Mouse (Mus musculus) hindbrain, embryonic 13.5 days (tissue): ENCODE data around the gene A430005L14Rik. TPM values are rescaled to one million over a fixed set of nuclear protein-coding genes. Genes with fewer than 3 reads are reported as not detected.

Experiments
- ATAC-seq: fragments of 200-750 bp; cut with Nextera tagmentation; 2 replicates; pipeline ENCODE4 v1.8.0; 2017; ENCODE audit warnings: moderate TSS enrichment; ENCODE audit not compliant: low FRiP score
- H3K27ac ChIP-seq: fragments of 300-500 bp; sonication (generic); 2 replicates; pipeline ENCODE4 v1.5.1; 2015; ENCODE audit warnings: inconsistent platforms, mild to moderate bottlenecking, moderate library complexity
- H3K27me3 ChIP-seq: fragments of 300-500 bp; sonication (generic); 2 replicates; pipeline ENCODE4 v1.6.1; 2015; ENCODE audit warnings: mild to moderate bottlenecking, inconsistent platforms
- H3K36me3 ChIP-seq: fragments of 300-500 bp; sonication (generic); 2 replicates; pipeline ENCODE4 v1.6.1; 2015; ENCODE audit warnings: mild to moderate bottlenecking, inconsistent platforms
- H3K4me1 ChIP-seq: fragments of 300-500 bp; sonication (generic); replicated peaks from 2 replicates; pipeline ENCODE4 v1.6.1; 2015; ENCODE audit warnings: inconsistent platforms
- H3K4me2 ChIP-seq: fragments of 300-500 bp; sonication (generic); 2 replicates; pipeline ENCODE4 v1.6.1; 2015; ENCODE audit warnings: inconsistent platforms, mild to moderate bottlenecking, moderate library complexity
- H3K4me3 ChIP-seq: fragments of 300-500 bp; sonication (generic); 2 replicates; pipeline ENCODE4 v1.5.1; 2015; ENCODE audit warnings: mild to moderate bottlenecking, inconsistent platforms
- H3K9ac ChIP-seq: fragments of 300-500 bp; sonication (generic); 2 replicates; pipeline ENCODE4 v1.6.1; 2015; ENCODE audit warnings: mild to moderate bottlenecking, inconsistent platforms
- H3K9me3 ChIP-seq: fragments of 300-500 bp; sonication (generic); 2 replicates; pipeline ENCODE4 v1.6.1; 2016; ENCODE audit warnings: inconsistent platforms
- WGBS: fragments of 180-500 bp; shearing (Covaris S2); methylation state at CpG from one replicate; pipeline ENCODE4 v1.1.7; 2015; 5-methylcytosine and 5-hydroxymethylcytosine counted together
- polyA plus RNA-seq: library from polyadenylated mRNA; unstranded; fragments of >200 nt; fragmentation: Nextera tagmentation; extraction: Ambion mirVana; gene quantifications from 2 replicates; pipeline ENCODE4 v1.2.1, GENCODE M21; 2015

The A430005L14Rik gene
- polyA plus RNA-seq, 1 experiment from 2014 or later, result 65.7 TPM

GRCm38 (mm10) chr4:153975768-153976167 is 18.7 kb downstream of the A430005L14Rik start:
- peak overlapping the region; percentile 97 for H3K4me3 ChIP-seq
- no peak for ATAC-seq
- no peaks in the 10 kb centered on the region for H3K9me3 ChIP-seq
- 45% methylated on average over 6 of the region's 6 CpGs for WGBS
- no peaks in the 10 kb centered on the region for H3K27me3 ChIP-seq
- H3K4me2 ChIP-seq, result peak overlapping the region; percentile 91
- peak overlapping the region; percentile 95 for H3K9ac ChIP-seq
- peaks cover 34% of the 10 kb centered on the region for H3K36me3 ChIP-seq
- H3K27ac ChIP-seq, result no peak overlapping the region
- peaks cover 46% of the 10 kb centered on the region for H3K4me1 ChIP-seq

GRCm38 (mm10) chr4:153979243-153979642 is 22.2 kb downstream of the A430005L14Rik start:
- no peak for ATAC-seq
- Histone ChIP-seq H3K36me3 (peaks cover 54% of the 10 kb centered on the region), H3K4me3 (no peak overlapping the region), H3K9ac (no peak overlapping the region), H3K27ac (no peak overlapping the region), H3K4me1 (peaks cover 30% of the 10 kb centered on the region), H3K9me3 (no peaks in the 10 kb centered on the region), H3K27me3 (no peaks in the 10 kb centered on the region), H3K4me2 (no peak overlapping the region)
- 95% methylated on average over 10 of the region's 10 CpGs for WGBS

DNA sequence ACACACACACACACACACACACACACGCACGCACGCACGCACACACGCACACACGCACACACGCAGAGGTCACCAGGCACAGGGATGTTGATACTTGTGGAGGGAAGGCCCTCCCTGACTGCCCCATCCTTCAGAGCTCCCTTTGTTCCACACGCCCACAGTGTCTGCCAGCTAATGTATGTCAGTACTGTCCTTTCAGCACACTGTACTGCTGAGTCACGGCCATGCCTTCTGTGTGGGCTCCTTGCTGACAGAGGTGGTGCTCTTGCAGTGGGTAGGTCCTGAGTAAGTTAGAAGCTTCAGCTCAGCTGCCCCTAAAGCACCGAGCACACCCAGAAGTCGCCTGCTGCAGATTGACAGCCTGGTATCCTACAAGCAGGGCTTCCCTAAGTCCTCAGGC is 23.4 kb downstream of the A430005L14Rik start:
- no peak for ATAC-seq
- Histone ChIP-seq H3K27me3 (no peaks in the 10 kb centered on the region), H3K36me3 (peaks cover 66% of the 10 kb centered on the region), H3K27ac (no peak overlapping the region), H3K9me3 (no peaks in the 10 kb centered on the region), H3K4me1 (peaks cover 27% of the 10 kb centered on the region), H3K4me3 (no peak overlapping the region), H3K9ac (no peak overlapping the region), H3K4me2 (no peak overlapping the region)
- WGBS, result 91% methylated on average over 11 of the region's 11 CpGs

DNA sequence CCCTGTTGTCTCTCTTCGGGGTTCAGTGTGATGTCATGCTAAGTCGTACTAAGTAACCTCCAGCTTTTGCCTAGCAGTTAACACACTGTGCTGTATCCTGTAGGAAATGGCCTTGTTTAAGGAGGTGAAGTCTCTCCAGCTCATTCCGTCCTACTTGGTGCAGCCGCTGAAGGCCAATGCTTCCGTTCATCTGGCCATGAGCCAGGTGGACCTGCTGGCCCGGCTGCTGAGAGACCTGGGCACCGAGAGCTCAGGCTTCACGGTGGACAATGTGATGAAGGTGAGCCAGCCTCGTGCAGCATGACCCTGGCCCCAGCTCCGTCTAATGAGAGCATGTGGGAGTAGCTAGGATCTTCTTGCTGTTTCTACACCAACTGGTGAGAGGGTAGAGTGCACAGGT is 35.7 kb downstream of the A430005L14Rik start:
- H3K4me3 ChIP-seq, result no peak overlapping the region
- H3K4me2 ChIP-seq, result no peak overlapping the region
- H3K27me3 ChIP-seq, result no peaks in the 10 kb centered on the region
- H3K27ac ChIP-seq, result no peak overlapping the region
- ATAC-seq, result no peak
- 95% methylated on average over 10 of the region's 10 CpGs for WGBS
- no peaks in the 10 kb centered on the region for H3K4me1 ChIP-seq
- H3K9ac ChIP-seq, result no peak overlapping the region
- peaks cover 91% of the 10 kb centered on the region for H3K36me3 ChIP-seq
- H3K9me3 ChIP-seq, result no peaks in the 10 kb centered on the region

DNA sequence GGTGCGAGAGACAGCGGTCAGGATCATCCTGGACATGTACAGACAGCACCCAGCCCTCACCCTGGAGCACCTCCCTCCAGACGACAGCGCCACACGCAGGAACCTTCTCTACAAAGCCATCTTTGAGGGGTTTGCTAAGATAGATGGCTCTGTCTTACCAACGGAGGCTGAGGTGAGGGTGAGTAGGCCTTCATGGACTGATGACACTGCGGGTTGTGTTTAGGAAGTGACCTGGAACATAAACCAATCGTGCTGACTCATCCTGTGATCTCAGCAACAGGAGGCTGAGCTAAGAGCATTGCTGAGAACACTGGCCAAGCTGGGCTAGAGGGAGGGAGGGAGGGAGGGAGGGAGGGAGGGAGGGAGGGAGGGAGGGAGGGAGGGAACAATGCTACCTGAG is 36.5 kb downstream of the A430005L14Rik start:
- no peak overlapping the region for H3K4me2 ChIP-seq
- H3K27me3 ChIP-seq, result no peaks in the 10 kb centered on the region
- H3K9me3 ChIP-seq, result no peaks in the 10 kb centered on the region
- no peak overlapping the region for H3K4me3 ChIP-seq
- H3K36me3 ChIP-seq, result peaks cover 91% of the 10 kb centered on the region
- 92% methylated on average over 8 of the region's 8 CpGs for WGBS
- H3K4me1 ChIP-seq, result no peaks in the 10 kb centered on the region
- no peak for ATAC-seq
- H3K9ac ChIP-seq, result no peak overlapping the region
- H3K27ac ChIP-seq, result no peak overlapping the region

DNA sequence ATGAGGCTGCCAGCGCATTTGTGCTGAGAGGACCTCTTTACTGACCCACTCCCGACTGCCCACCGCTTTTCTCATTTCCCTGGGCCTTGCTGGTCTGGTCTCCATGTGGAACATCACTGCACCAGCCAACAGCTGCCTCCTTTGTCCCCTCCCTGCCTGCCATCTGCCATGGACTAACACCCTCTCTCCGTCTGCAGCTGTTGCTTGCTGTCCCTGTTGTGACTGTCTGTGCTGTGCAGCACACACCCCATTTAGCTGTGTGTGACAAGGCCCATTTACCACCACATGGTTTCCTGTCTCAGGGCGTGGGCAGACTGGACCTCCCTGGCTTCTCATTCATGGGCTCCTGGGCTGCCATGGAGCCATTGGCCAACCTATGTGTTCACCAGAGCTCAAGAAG is 48.5 kb downstream of the A430005L14Rik start:
- Histone ChIP-seq H3K9me3 (no peaks in the 10 kb centered on the region), H3K36me3 (peaks cover 62% of the 10 kb centered on the region), H3K27ac (no peak overlapping the region), H3K9ac (no peak overlapping the region), H3K4me1 (0 out of 2 replicates have a peak, but pooled peaks cover under 1% of the 10 kb centered on the region), H3K4me2 (no peak overlapping the region), H3K4me3 (no peak overlapping the region), H3K27me3 (no peaks in the 10 kb centered on the region)
- ATAC-seq, result no peak
- 79% methylated on average over 5 of the region's 5 CpGs for WGBS

DNA sequence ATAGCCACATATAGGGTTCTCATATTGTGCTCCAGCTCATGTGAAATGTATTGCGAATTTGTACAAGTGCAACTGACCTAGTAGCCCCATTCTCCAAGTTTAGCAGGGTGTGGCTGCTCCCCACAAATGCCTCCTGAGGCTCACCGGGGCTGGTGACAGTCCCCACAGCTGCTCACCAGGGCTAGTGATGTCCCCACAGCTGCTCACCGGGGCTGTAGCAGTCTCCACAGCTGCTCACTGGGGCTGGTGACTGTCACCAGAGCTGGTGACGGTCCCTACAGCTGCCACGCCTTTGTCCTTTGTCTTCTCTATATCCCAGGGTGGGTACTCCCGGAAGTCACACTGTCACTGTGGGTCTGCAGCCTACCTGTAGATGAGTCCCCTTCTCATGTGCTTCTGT is 49.2 kb downstream of the A430005L14Rik start:
- Histone ChIP-seq H3K27me3 (no peaks in the 10 kb centered on the region), H3K4me1 (peaks cover 8% of the 10 kb centered on the region), H3K4me3 (no peak overlapping the region), H3K36me3 (peaks cover 62% of the 10 kb centered on the region), H3K9me3 (no peaks in the 10 kb centered on the region), H3K27ac (no peak overlapping the region), H3K9ac (no peak overlapping the region), H3K4me2 (no peak overlapping the region)
- 93% methylated on average over 6 of the region's 6 CpGs for WGBS
- no peak for ATAC-seq

- H3K27ac ChIP-seq, result no peak overlapping the region
- no peak for ATAC-seq
- H3K4me1 ChIP-seq, result peaks cover 13% of the 10 kb centered on the region
- H3K4me3 ChIP-seq, result no peak overlapping the region
- H3K27me3 ChIP-seq, result no peaks in the 10 kb centered on the region
- WGBS, result 82% methylated on average over 4 of the region's 4 CpGs
- H3K9ac ChIP-seq, result 0 out of 2 replicates have a peak overlapping the region, but pooled peaks have one; percentile 15
- H3K9me3 ChIP-seq, result no peaks in the 10 kb centered on the region
- H3K36me3 ChIP-seq, result peaks cover 51% of the 10 kb centered on the region
- H3K4me2 ChIP-seq, result no peak overlapping the region
These were observed 50.7 kb downstream of the A430005L14Rik start for GRCm38 (mm10) chr4:154007759-154008158.

DNA sequence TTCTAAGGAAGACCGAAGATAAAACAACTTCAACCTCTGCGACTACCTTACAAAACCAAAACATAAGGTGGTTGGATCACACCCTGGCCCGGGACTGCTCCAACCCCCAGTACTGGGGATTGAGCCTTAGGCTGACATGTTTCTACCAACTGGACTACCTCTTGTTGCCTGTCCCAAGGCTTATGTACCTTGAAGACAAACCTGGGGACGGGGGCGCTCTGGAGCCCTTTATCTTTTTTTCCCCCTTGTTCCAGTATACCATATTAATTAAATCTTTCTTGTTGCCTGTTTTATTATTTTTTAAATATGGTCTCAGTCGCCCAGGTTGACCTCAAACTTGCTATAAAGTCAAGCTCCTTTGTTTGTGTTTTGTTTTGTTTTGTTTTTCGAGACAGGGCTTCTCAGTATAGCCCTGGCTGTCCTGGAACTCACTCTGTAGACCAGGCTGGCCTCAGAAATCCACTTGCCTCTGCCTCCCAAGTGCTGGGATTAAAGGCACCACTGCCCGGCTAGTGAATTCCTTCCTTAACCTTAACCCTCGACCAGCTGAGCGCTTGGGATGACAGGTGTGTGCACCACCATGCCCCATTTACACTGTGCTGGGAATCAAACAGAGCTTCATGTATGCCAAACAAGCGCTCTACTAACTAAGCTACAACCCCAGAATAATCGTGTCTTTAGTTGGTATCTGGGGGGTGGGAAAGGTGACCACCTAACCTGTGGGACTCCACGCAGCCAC is 54.0 kb downstream of the A430005L14Rik start:
- peak; percentile 66; the same call in 1 of the 2 replicates for ATAC-seq
- peak overlapping the region; percentile 99 for H3K9ac ChIP-seq
- WGBS, result 30% methylated on average over 13 of the region's 13 CpGs
- no peaks in the 10 kb centered on the region for H3K9me3 ChIP-seq
- H3K27me3 ChIP-seq, result no peaks in the 10 kb centered on the region
- peaks cover 38% of the 10 kb centered on the region for H3K36me3 ChIP-seq
- peaks cover 31% of the 10 kb centered on the region for H3K4me1 ChIP-seq
- H3K4me3 ChIP-seq, result peak overlapping the region; percentile 100
- peak overlapping the region; percentile 98 for H3K4me2 ChIP-seq
- peak overlapping the region; percentile 71 for H3K27ac ChIP-seq

Other genes with a start within 250 kb of the A430005L14Rik start
- gene Dffb, start 17.9 kb downstream of the A430005L14Rik start, polyA plus RNA-seq, result 10.1 and 12.5 TPM in 2 replicates
- gene Cep104, start 18.0 kb downstream of the A430005L14Rik start, polyA plus RNA-seq, result 16.1 and 19.9 TPM in 2 replicates
- gene Lrrc47, start 54.5 kb downstream of the A430005L14Rik start, polyA plus RNA-seq, result 20.3 and 24.4 TPM in 2 replicates
- gene Smim1, start 69.0 kb downstream of the A430005L14Rik start, polyA plus RNA-seq, result 7.3 and 8.1 TPM in 2 replicates
- gene Ccdc27, start 85.4 kb downstream of the A430005L14Rik start, polyA plus RNA-seq, result not detected in 2 replicates
- 0.36 and 0.97 TPM in 2 replicates for gene Trp73, start 183.0 kb downstream of the A430005L14Rik start, polyA plus RNA-seq
- gene Wrap73, start 185.1 kb downstream of the A430005L14Rik start, polyA plus RNA-seq, result 46.0 and 47.3 TPM in 2 replicates
- 160 and 169 TPM in 2 replicates for gene Tprgl, start 203.4 kb downstream of the A430005L14Rik start, polyA plus RNA-seq
- gene Megf6, start 213.5 kb downstream of the A430005L14Rik start, polyA plus RNA-seq, result 9.6 and 10.2 TPM in 2 replicates